Mouse (Mus musculus): ENCODE results near the gene Borcs6.
"Not testable (repeated sequence)": the region's sequence is repeated elsewhere in the genome, so short reads cannot be mapped to it uniquely, and the experiment has no call there.

Borcs6 gene

GRCm38 (mm10) chr11:69059357-69059974 lies at the start of gene Borcs6:
Gene Borcs6, plus strand, starts transcription at chr11:69059717.
- CTCF ChIA-PET, result interaction anchor here (0.6 to 1.5 kb wide), 2 partner anchors 19 to 1041 kb away, joined by 3 to 5 read pairs; no protein-coding TSS in a partner anchor

- CTCF ChIA-PET, result no interaction called here
These were observed 48.9 kb upstream of the Borcs6 start for GRCm38 (mm10) chr11:69010400-69011323.

GRCm38 (mm10) chr11:69011445-69011844 lies 48.1 kb upstream of the Borcs6 start:
- CTCF ChIA-PET, result not testable (repeated sequence)

- CTCF ChIA-PET, result interaction anchor here (1.1 kb wide), 1 partner anchor 17 kb away, joined by 3 read pairs; no protein-coding TSS in a partner anchor
These were observed 47.4 kb upstream of the Borcs6 start for GRCm38 (mm10) chr11:69012071-69012601.

GRCm38 (mm10) chr11:69015644-69016441 lies 43.7 kb upstream of the Borcs6 start, which contains the start of gene Ctc1:
Gene Ctc1, plus strand, starts transcription at chr11:69015911.
- CTCF ChIA-PET, result interaction anchor here (0.5 kb wide), 1 partner anchor 45 kb away, joined by 4 read pairs; no protein-coding TSS in a partner anchor

- CTCF ChIA-PET, result interaction anchor here (0.5 kb wide), 1 partner anchor 44 kb away, joined by 4 read pairs; no protein-coding TSS in a partner anchor
These were observed 42.8 kb upstream of the Borcs6 start for GRCm38 (mm10) chr11:69016755-69017154.

- CTCF ChIA-PET, result no interaction called here
These were observed 38.8 kb upstream of the Borcs6 start for GRCm38 (mm10) chr11:69020691-69021090.

- CTCF ChIA-PET, result no interaction called here
These were observed 33.0 kb upstream of the Borcs6 start for GRCm38 (mm10) chr11:69026562-69026961.

GRCm38 (mm10) chr11:69028805-69029204 lies 30.7 kb upstream of the Borcs6 start:
- CTCF ChIA-PET, result interaction anchor here (0.7 kb wide), 1 partner anchor 30 kb away, joined by 6 read pairs; no protein-coding TSS in a partner anchor

- CTCF ChIA-PET, result interaction anchor here (0.5 kb wide), 1 partner anchor 20 kb away, joined by 3 read pairs; no protein-coding TSS in a partner anchor
These were observed 26.0 kb upstream of the Borcs6 start for GRCm38 (mm10) chr11:69033552-69033951.

GRCm38 (mm10) chr11:69034585-69034984 lies 24.9 kb upstream of the Borcs6 start:
- CTCF ChIA-PET, result no interaction called here

- CTCF ChIA-PET, result interaction anchor here (0.7 kb wide), 1 partner anchor 110 kb away, joined by 3 read pairs; no protein-coding TSS in a partner anchor
These were observed 24.1 kb upstream of the Borcs6 start for GRCm38 (mm10) chr11:69035411-69035810.

GRCm38 (mm10) chr11:69035849-69036248 lies 23.7 kb upstream of the Borcs6 start:
- CTCF ChIA-PET, result no interaction called here

- CTCF ChIA-PET, result no interaction called here
These were observed 22.9 kb upstream of the Borcs6 start for GRCm38 (mm10) chr11:69036486-69037230.

- CTCF ChIA-PET, result no interaction called here
These were observed 22.1 kb upstream of the Borcs6 start for GRCm38 (mm10) chr11:69037231-69038061.

- CTCF ChIA-PET, result no interaction called here
These were observed 21.3 kb upstream of the Borcs6 start for GRCm38 (mm10) chr11:69038173-69038572.

GRCm38 (mm10) chr11:69045531-69046394 lies 13.8 kb upstream of the Borcs6 start, which contains the start of gene Aurkb:
Gene Aurkb, plus strand, starts transcription at chr11:69045647.
- CTCF ChIA-PET, result interaction anchor here (0.6 to 1.4 kb wide), 2 partner anchors 20 to 76 kb away, joined by 4 to 13 read pairs; no protein-coding TSS in a partner anchor

GRCm38 (mm10) chr11:69046395-69046774 lies 13.1 kb upstream of the Borcs6 start:
- CTCF ChIA-PET, result interaction anchor here (0.6 to 1.4 kb wide), 2 partner anchors 20 to 75 kb away, joined by 4 to 13 read pairs; no protein-coding TSS in a partner anchor

Measured in spleen, embryonic (tissue).